16 mouse cellular contexts compared by ENCODE assay signal in the genomic region with DNA sequence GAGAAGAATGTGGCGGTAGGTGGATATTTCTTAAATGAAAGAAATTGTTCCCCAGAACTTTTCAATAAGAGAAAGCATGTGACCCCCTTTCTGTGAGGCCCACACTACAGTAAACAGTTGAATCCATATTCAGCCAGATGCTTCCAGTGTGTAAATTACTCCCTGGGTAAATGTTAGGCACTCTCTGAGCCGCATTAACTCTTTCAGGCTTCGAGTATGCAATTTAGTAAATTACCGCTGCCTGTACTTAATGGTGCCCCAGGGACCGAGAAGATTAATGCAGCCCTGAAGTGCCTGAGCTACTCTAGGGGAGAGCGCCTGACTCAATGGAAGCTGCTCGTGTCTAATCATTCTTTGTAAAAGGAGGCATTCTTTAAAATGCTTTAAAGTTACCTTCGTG.
A peak's percentile ranks its signal among the peaks of the same experiment; 100 is the strongest.
DNase-seq lines count a peak whose midpoint lies in the region; ATAC-seq and TF ChIP-seq lines count a peak whose summit lies in the region.
"Had no signal": no experiment of that assay in that cellular context is flagged by ENCODE, and none has a peak within 500 bp of the region (broad histone marks: within the 10 kb centered on the region; RNA-seq: fewer than 3 reads in every experiment).

No protein-coding gene starts in this region.

- H3K4me2 ChIP-seq in forebrain, postnatal 0 days (ENCODE audit: low read depth): no peak overlapping the region
- no peak overlapping the region for H3K4me2 ChIP-seq in limb, embryonic 14.5 days (replicated peaks; ENCODE audit: low read depth, low read length, severe bottlenecking)
- H3K4me2 ChIP-seq: liver, embryonic 12.5 days had no signal

- no peak overlapping the region for H3K27ac ChIP-seq in embryonic facial prominence, embryonic 10.5 days (replicated peaks)
- no peak overlapping the region for H3K27ac ChIP-seq in forebrain, postnatal 0 days (ENCODE audit: low read depth, low read length)
- no peak overlapping the region for H3K27ac ChIP-seq in limb, embryonic 14.5 days (replicated peaks; ENCODE audit: low read depth, low read length)
- H3K27ac ChIP-seq: liver, embryonic 12.5 days had no signal

- no peak overlapping the region for H3K9ac ChIP-seq in forebrain, postnatal 0 days
- no peak overlapping the region for H3K9ac ChIP-seq in limb, embryonic 14.5 days (ENCODE audit: low read depth, low read length, severe bottlenecking)
- H3K9ac ChIP-seq: liver, embryonic 12.5 days had no signal

- no peak overlapping the region for H3K4me3 ChIP-seq in embryonic facial prominence, embryonic 10.5 days
- H3K4me3 ChIP-seq in forebrain, postnatal 0 days (ENCODE audit: low read depth, low read length): no peak overlapping the region
- H3K4me3 ChIP-seq in limb, embryonic 14.5 days (replicated peaks; ENCODE audit: low read length): no peak overlapping the region
- H3K4me3 ChIP-seq: liver, embryonic 12.5 days; myocyte had no signal

- H3K27me3 ChIP-seq in embryonic facial prominence, embryonic 10.5 days (replicated peaks; ENCODE audit: low read depth, poor library complexity, severe bottlenecking): no peaks in the 10 kb centered on the region; the same call in 1 of the 2 replicates
- H3K27me3 ChIP-seq in forebrain, postnatal 0 days (ENCODE audit: insufficient read depth, low read length): no peaks in the 10 kb centered on the region; the same call in 1 of the 2 replicates
- H3K27me3 ChIP-seq in limb, embryonic 14.5 days (ENCODE audit: control insufficient read depth, insufficient read depth, low read length): no peaks in the 10 kb centered on the region
- H3K27me3 ChIP-seq: liver, embryonic 12.5 days had no signal

- DNase-seq in MN1 (ENCODE audit: low spot score): peak; percentile 14
- peak; percentile 22 for DNase-seq in embryonic facial prominence, embryonic 10.5 days (ENCODE audit: low spot score)
- DNase-seq in forebrain, postnatal 0 days: no peak
- DNase-seq in limb, embryonic 14.5 days (ENCODE audit: low spot score): peak; percentile 35
- no peak for DNase-seq in thymus, postnatal 14 days
- no peak for DNase-seq in gastrocnemius, postnatal 4 days (ENCODE audit: low spot score in 2 of 2)
- DNase-seq in thymus, postnatal 4 days: no peak
- no peak for DNase-seq in yolk sac, embryonic 10.5 days (ENCODE audit: low spot score)
- DNase-seq: cerebellum, postnatal 10 days; kidney, postnatal 25 days; layer of hippocampus, postnatal 36 days; lung, postnatal 14 days; right cerebral cortex, adult 18-20 months; thymus, postnatal 25 days had no signal

- peaks cover 4% of the 10 kb centered on the region; the same call in 1 of the 2 replicates for H3K9me3 ChIP-seq in embryonic facial prominence, embryonic 10.5 days
- H3K9me3 ChIP-seq in forebrain, postnatal 0 days (ENCODE audit: low read length): no peaks in the 10 kb centered on the region
- H3K9me3 ChIP-seq in limb, embryonic 14.5 days (ENCODE audit: control insufficient read depth, low read length): 0 out of 2 replicates have a peak, but pooled peaks cover 3% of the 10 kb centered on the region

- TF ChIP-seq CTCF in forebrain, postnatal 0 days (IDR thresholded peaks at IDR 0.05; ENCODE audit: low read depth): no peak

- ATAC-seq in forebrain, postnatal 0 days: peak; percentile 25; the same call in 1 of the 2 replicates
- ATAC-seq in limb, embryonic 14.5 days (ENCODE audit: low FRiP score, low read depth): peak; percentile 60
- ATAC-seq: liver, embryonic 12.5 days had no signal

- H3K36me3 ChIP-seq in embryonic facial prominence, embryonic 10.5 days (replicated peaks): no peaks in the 10 kb centered on the region
- H3K36me3 ChIP-seq in forebrain, postnatal 0 days (ENCODE audit: insufficient read depth): no peaks in the 10 kb centered on the region
- H3K36me3 ChIP-seq in limb, embryonic 14.5 days (ENCODE audit: control insufficient read depth, insufficient read depth, low read length): no peaks in the 10 kb centered on the region
- H3K36me3 ChIP-seq: liver, embryonic 12.5 days had no signal

- peaks cover 8% of the 10 kb centered on the region; the same call in 1 of the 2 replicates for H3K4me1 ChIP-seq in embryonic facial prominence, embryonic 10.5 days
- no peaks in the 10 kb centered on the region for H3K4me1 ChIP-seq in forebrain, postnatal 0 days (ENCODE audit: insufficient read depth)
- peaks cover 4% of the 10 kb centered on the region; the same call in 1 of the 2 replicates for H3K4me1 ChIP-seq in limb, embryonic 14.5 days (ENCODE audit: control insufficient read depth, insufficient read depth, low read length)
- H3K4me1 ChIP-seq: liver, embryonic 12.5 days had no signal

- 55% methylated on average over 8 of the region's 8 CpGs for WGBS in embryonic facial prominence, embryonic 10.5 days
- 30% methylated on average over 8 of the region's 8 CpGs for WGBS in forebrain, postnatal 0 days
- 21% methylated on average over 8 of the region's 8 CpGs for WGBS in limb, embryonic 14.5 days

- no peak for TF ChIP-seq POLR2A in limb, embryonic 14.5 days (IDR thresholded peaks at IDR 0.05; ENCODE audit: borderline replicate concordance, extremely low read depth, insufficient read depth, insufficient read length)

Comparison
In these comparisons a context has a peak if more than half of its experiments do, and no peak if none do; other contexts are left out.
1. DNase-seq: peak in MN1 (single experiment), embryonic facial prominence, embryonic 10.5 days (single experiment) and limb, embryonic 14.5 days (single experiment); none in forebrain, postnatal 0 days (single experiment), thymus, postnatal 14 days (single experiment), gastrocnemius, postnatal 4 days (0 of 2), thymus, postnatal 4 days (single experiment) and yolk sac, embryonic 10.5 days (single experiment).